Mouse (Mus musculus) embryonic fibroblast, embryonic 13.5 days (primary cell): ENCODE data around the gene Zcchc3.
"Not testable (repeated sequence)": the region's sequence is repeated elsewhere in the genome, so short reads cannot be mapped to it uniquely, and the experiment has no call there.

Experiments used
- CTCF ChIP-seq: IDR thresholded peaks from 2 replicates; pipeline ENCODE4 v1.5.1; 2011; ENCODE audit warnings: mild to moderate bottlenecking, control low read depth, low read length, moderate library complexity, borderline replicate concordance; ENCODE audit not compliant: insufficient read depth
- POLR2A ChIP-seq: IDR thresholded peaks from 2 replicates; pipeline ENCODE4 v1.6.1; 2011; ENCODE audit warnings: low read depth, mild to moderate bottlenecking, control low read depth, low read length, moderate library complexity

GRCm38 (mm10) chr2:152428481-152428880 lies 13.7 kb upstream of the Zcchc3 start:
- not testable (repeated sequence) for TF ChIP-seq CTCF, POLR2A
